Mouse (Mus musculus) MEL (cell line): Measurements from ENCODE around the gene Rassf8. TPM values are rescaled to one million over a fixed set of nuclear protein-coding genes. Genes with fewer than 3 reads are reported as not detected.

Source experiments
- DNase-seq: peaks from one replicate; pipeline ENCODE4 v3.0.0; 2011; ENCODE audit warnings: low read depth, low spot score
- H3K27ac ChIP-seq: 2 replicates; pipeline ENCODE4 v1.5.1; 2012; ENCODE audit warnings: low read depth, mild to moderate bottlenecking, control low read depth, low read length, moderate library complexity; ENCODE audit not compliant: control insufficient read depth
- H3K27me3 ChIP-seq, 2 experiments: fragments of 150-350 bp in 1 of 2; sonication (generic) in 1 of 2; 2 replicates each; pipeline ENCODE4 v1.6.1; 2012; ENCODE audit warnings: low read length in 2 of 2, mild to moderate bottlenecking in 2 of 2, improper control_type of control experiment in 1 of 2, moderate library complexity in 1 of 2; ENCODE audit not compliant: insufficient read depth in 2 of 2, control insufficient read depth in 1 of 2
- H3K36me3 ChIP-seq, 2 experiments: 2 replicates each; pipeline ENCODE4 v1.6.1; 2012 to 2014; ENCODE audit warnings: low read length in 2 of 2, improper control_type of control experiment in 1 of 2, inconsistent platforms in 1 of 2, mild to moderate bottlenecking in 1 of 2; ENCODE audit not compliant: insufficient read depth in 2 of 2, control insufficient read depth in 1 of 2
- H3K4me1 ChIP-seq, 2 experiments: fragments of 150-350 bp in 1 of 2; sonication (generic) in 1 of 2; 2 replicates each; pipeline ENCODE4 v1.6.1; 2012; ENCODE audit warnings: low read length in 2 of 2, improper control_type of control experiment in 1 of 2, mild to moderate bottlenecking in 1 of 2; ENCODE audit not compliant: insufficient read depth in 2 of 2, control insufficient read depth in 1 of 2
- H3K4me3 ChIP-seq, 2 experiments: fragments of 150-350 bp in 1 of 2; sonication (generic) in 1 of 2; 2 replicates each; pipeline ENCODE4 v1.5.1; 2012; ENCODE audit warnings: low read depth in 2 of 2, low read length in 2 of 2, mild to moderate bottlenecking in 2 of 2, moderate library complexity in 2 of 2, control low read depth in 1 of 2, improper control_type of control experiment in 1 of 2; ENCODE audit not compliant: control insufficient read depth in 1 of 2, insufficient read depth in 1 of 2
- H3K79me2 ChIP-seq: 2 replicates; pipeline ENCODE4 v1.6.1; 2012; ENCODE audit warnings: mild to moderate bottlenecking, low read length, moderate library complexity; ENCODE audit not compliant: control insufficient read depth, poor library complexity, insufficient read depth
- H3K9ac ChIP-seq: 2 replicates; pipeline ENCODE4 v1.6.1; 2012; ENCODE audit warnings: low read depth, mild to moderate bottlenecking, control low read depth, low read length, moderate library complexity; ENCODE audit not compliant: control insufficient read depth, poor library complexity, severe bottlenecking
- H3K9me3 ChIP-seq: fragments of 150-350 bp; sonication (generic); replicated peaks from 2 replicates; pipeline ENCODE4 v1.6.1; 2012; ENCODE audit warnings: mild to moderate bottlenecking, low read length, improper control_type of control experiment, moderate library complexity; ENCODE audit not compliant: insufficient read depth
- BHLHE40 ChIP-seq: IDR thresholded peaks from 2 replicates; pipeline ENCODE4 v1.6.1; 2012; ENCODE audit warnings: low read depth, mild to moderate bottlenecking, inconsistent platforms, low read length, improper control_type of control experiment, borderline replicate concordance
- CTCF ChIP-seq, 3 experiments: IDR thresholded peaks in 2 of 3; conservative IDR thresholded peaks in 1 of 3; 2 replicates each; pipeline ENCODE4 v1.5.1; 2011 to 2012; ENCODE audit warnings: low read length in 3 of 3, low read depth in 2 of 3, mild to moderate bottlenecking in 2 of 3, improper control_type of control experiment in 1 of 3, inconsistent platforms in 1 of 3, mixed read lengths in 1 of 3, moderate library complexity in 1 of 3; ENCODE audit not compliant: control insufficient read depth in 1 of 3, insufficient read depth in 1 of 3, poor library complexity in 1 of 3, severe bottlenecking in 1 of 3
- E2F4 ChIP-seq: IDR thresholded peaks from 2 replicates; pipeline ENCODE4 v1.6.1; 2011; ENCODE audit warnings: low read depth, low read length, improper control_type of control experiment, borderline replicate concordance
- ELF1 ChIP-seq: IDR thresholded peaks from 2 replicates; pipeline ENCODE4 v1.6.1; 2014; ENCODE audit warnings: low read depth, mild to moderate bottlenecking, inconsistent platforms, low read length, improper control_type of control experiment, moderate library complexity
- EP300 ChIP-seq, 2 experiments: IDR thresholded peaks; 2 replicates each; pipeline ENCODE4 v1.6.1; 2011; ENCODE audit warnings: improper control_type of control experiment in 2 of 2, low read length in 2 of 2, low read depth in 1 of 2, mild to moderate bottlenecking in 1 of 2
- ETS1 ChIP-seq: IDR thresholded peaks from 2 replicates; pipeline ENCODE4 v1.6.1; 2012; ENCODE audit warnings: low read depth, mild to moderate bottlenecking, inconsistent platforms, low read length, improper control_type of control experiment, moderate library complexity
- HCFC1 ChIP-seq: IDR thresholded peaks from 2 replicates; pipeline ENCODE4 v1.6.1; 2012; ENCODE audit warnings: low read depth, mild to moderate bottlenecking, inconsistent platforms, low read length, improper control_type of control experiment, moderate library complexity
- JUND ChIP-seq: IDR thresholded peaks from 2 replicates; pipeline ENCODE4 v1.6.1; 2011; ENCODE audit warnings: low read depth, mild to moderate bottlenecking, improper control_type of control experiment, low read length
- KAT2A ChIP-seq: conservative IDR thresholded peaks from 2 replicates; pipeline ENCODE4 v1.6.1; 2012; ENCODE audit warnings: low read depth, low read length, improper control_type of control experiment, inconsistent platforms
- MAFK ChIP-seq: IDR thresholded peaks from 2 replicates; pipeline ENCODE4 v1.6.1; 2011; ENCODE audit warnings: low read depth, mild to moderate bottlenecking, low read length, improper control_type of control experiment, borderline replicate concordance
- MAX ChIP-seq: IDR thresholded peaks from 2 replicates; pipeline ENCODE4 v1.6.1; 2011; ENCODE audit warnings: low read length, improper control_type of control experiment
- MEF2A ChIP-seq: IDR thresholded peaks from 2 replicates; pipeline ENCODE4 v1.6.1; 2014; ENCODE audit warnings: low read depth, mild to moderate bottlenecking, inconsistent platforms, low read length, improper control_type of control experiment; ENCODE audit not compliant: poor library complexity, insufficient replicate concordance, severe bottlenecking; ENCODE audit errors: extremely low read depth
- MXI1 ChIP-seq: IDR thresholded peaks from 2 replicates; pipeline ENCODE4 v1.6.1; 2011; ENCODE audit warnings: mild to moderate bottlenecking, low read depth, low read length, improper control_type of control experiment
- NELFE ChIP-seq: IDR thresholded peaks from 2 replicates; pipeline ENCODE4 v1.6.1; 2011; ENCODE audit warnings: low read depth, low read length, improper control_type of control experiment
- NRF1 ChIP-seq: IDR thresholded peaks from 2 replicates; pipeline ENCODE4 v1.6.1; 2014; ENCODE audit warnings: low read depth, mild to moderate bottlenecking, inconsistent platforms, low read length, improper control_type of control experiment, moderate library complexity; ENCODE audit not compliant: poor library complexity, insufficient read depth, severe bottlenecking
- POLR2A ChIP-seq, 2 experiments: IDR thresholded peaks; 2 replicates each; pipeline ENCODE4 v1.6.1; 2011 to 2012; ENCODE audit warnings: low read length in 2 of 2, mild to moderate bottlenecking in 2 of 2, control low read depth in 1 of 2, improper control_type of control experiment in 1 of 2, low read depth in 1 of 2, moderate library complexity in 1 of 2; ENCODE audit not compliant: control insufficient read depth in 1 of 2, insufficient read depth in 1 of 2, poor library complexity in 1 of 2
- POLR2AphosphoS5 ChIP-seq: IDR thresholded peaks from 2 replicates; pipeline ENCODE4 v1.6.1; 2012; ENCODE audit warnings: low read depth, borderline replicate concordance, mild to moderate bottlenecking, inconsistent platforms, low read length, moderate library complexity, mixed read lengths
- RAD21 ChIP-seq: IDR thresholded peaks from 2 replicates; pipeline ENCODE4 v1.6.1; 2011; ENCODE audit warnings: mild to moderate bottlenecking, low read depth, low read length, improper control_type of control experiment
- RCOR1 ChIP-seq: IDR thresholded peaks from 2 replicates; pipeline ENCODE4 v1.6.1; 2012; ENCODE audit warnings: low read depth, mild to moderate bottlenecking, inconsistent platforms, low read length, improper control_type of control experiment
- USF2 ChIP-seq, 2 experiments: IDR thresholded peaks; 2 replicates each; pipeline ENCODE4 v1.6.1; 2011 to 2012; ENCODE audit warnings: improper control_type of control experiment in 2 of 2, low read length in 2 of 2, borderline replicate concordance in 1 of 2, inconsistent platforms in 1 of 2, low read depth in 1 of 2, mild to moderate bottlenecking in 1 of 2; ENCODE audit not compliant: insufficient read depth in 1 of 2
- ZC3H11A ChIP-seq: IDR thresholded peaks from 2 replicates; pipeline ENCODE4 v1.6.1; 2012; ENCODE audit warnings: low read depth, mild to moderate bottlenecking, inconsistent platforms, low read length, improper control_type of control experiment
- ZKSCAN1 ChIP-seq: IDR thresholded peaks from 2 replicates; pipeline ENCODE4 v1.6.1; 2012; ENCODE audit warnings: low read depth, mild to moderate bottlenecking, inconsistent platforms, low read length, improper control_type of control experiment, moderate library complexity
- ZMIZ1 ChIP-seq: IDR thresholded peaks from 2 replicates; pipeline ENCODE4 v1.6.1; 2012; ENCODE audit warnings: low read depth, mild to moderate bottlenecking, inconsistent platforms, low read length, improper control_type of control experiment, moderate library complexity
- polyA plus RNA-seq, 2 experiments: library from polyadenylated mRNA; stranded (reverse) in 1 of 2; unstranded in 1 of 2; fragments of >175 nt in 1 of 2; fragments of >200 nt in 1 of 2; gene quantifications; 2 replicates each; pipeline versions ENCODE4 v1.2.1 to v1.2.4; 2012; ENCODE audit warnings: low replicate concordance in 2 of 2, low read depth in 1 of 2; ENCODE audit not compliant: insufficient read length in 2 of 2, insufficient read depth in 1 of 2, missing spikeins in 1 of 2
- total RNA-seq: library from RNA; depleted of rRNA; stranded (reverse); fragments of 300-350 nt; gene quantifications from 2 replicates; pipeline ENCODE4 v1.2.3, GENCODE M21; 2012

Gene Rassf8
- total and polyA plus RNA-seq, 3 experiments, result not detected

- no peaks in the 10 kb centered on the region for H3K36me3 ChIP-seq
- no peaks in the 10 kb centered on the region for H3K9me3 ChIP-seq
- H3K79me2 ChIP-seq, result no peaks in the 10 kb centered on the region
- H3K4me1 ChIP-seq, result 0 out of 4 replicates have a peak, but pooled peaks cover 0 to 2% of the 10 kb centered on the region in 2 experiments
- H3K9ac ChIP-seq, result no peak overlapping the region
- H3K4me3 ChIP-seq, result no peak overlapping the region
- H3K27me3 ChIP-seq, result no peaks in the 10 kb centered on the region
- no peak for DNase-seq
- H3K27ac ChIP-seq, result no peak overlapping the region
- TF ChIP-seq MXI1 (no peak), MAFK (no peak), ELF1 (no peak), EP300 (IDR thresholded peaks at IDR 0.05; ENCODE audit: low read depth in 1 of 2, low read length in 2 of 2) (no peak), KAT2A (no peak), USF2 (IDR thresholded peaks at IDR 0.05; ENCODE audit: borderline replicate concordance in 1 of 2, insufficient read depth in 1 of 2, low read depth in 1 of 2, low read length in 2 of 2) (no peak), RAD21 (no peak), ZKSCAN1 (no peak), POLR2A (IDR thresholded peaks at IDR 0.05; ENCODE audit: control insufficient read depth in 1 of 2, insufficient read depth in 1 of 2, low read depth in 1 of 2, low read length in 2 of 2, poor library complexity in 1 of 2) (no peak), JUND (no peak), MEF2A (no peak), E2F4 (no peak), MAX (no peak), HCFC1 (no peak), NRF1 (no peak)
These were observed 110.9 kb downstream of the Rassf8 start for GRCm38 (mm10) chr6:145857428-145857827.

GRCm38 (mm10) chr6:145858414-145858813 is 111.9 kb downstream of the Rassf8 start:
- no peak for DNase-seq
- H3K27me3 ChIP-seq, result no peaks in the 10 kb centered on the region
- H3K79me2 ChIP-seq, result no peaks in the 10 kb centered on the region
- H3K27ac ChIP-seq, result no peak overlapping the region
- H3K9me3 ChIP-seq, result no peaks in the 10 kb centered on the region
- H3K4me1 ChIP-seq, result 0 out of 4 replicates have a peak, but pooled peaks cover 0 to 2% of the 10 kb centered on the region in 2 experiments
- TF ChIP-seq ZC3H11A, result no peak
- TF ChIP-seq MAFK, result no peak
- TF ChIP-seq ZMIZ1, result no peak
- no peak for TF ChIP-seq NRF1
- no peak for TF ChIP-seq POLR2AphosphoS5
- TF ChIP-seq MAX, result no peak
- no peak for TF ChIP-seq RCOR1
- TF ChIP-seq CTCF (IDR thresholded peaks at IDR 0.05 in 2 of 3, conservative IDR thresholded peaks at IDR 0.05 in 1 of 3; ENCODE audit: control insufficient read depth in 1 of 3, insufficient read depth in 1 of 3, low read depth in 2 of 3, low read length in 3 of 3, poor library complexity in 1 of 3, severe bottlenecking in 1 of 3), result no peak
- TF ChIP-seq NELFE, result no peak
- TF ChIP-seq BHLHE40, result no peak
- TF ChIP-seq ETS1, result no peak
- no peak for TF ChIP-seq ELF1
- TF ChIP-seq RAD21, result no peak
- TF ChIP-seq, all 39 proteins: peak for 0
- Histone ChIP-seq H3K36me3 (no peaks in the 10 kb centered on the region), H3K9ac (no peak overlapping the region), H3K4me3 (no peak overlapping the region)
